Mouse (Mus musculus) T-cell, adult 2 months (primary cell): ENCODE results near the gene Rtf2.

Experiments
- DNase-seq: peaks from one replicate; pipeline ENCODE4 v3.0.0; 2022; ENCODE audit warnings: low spot score

The Rtf2 gene

DNA sequence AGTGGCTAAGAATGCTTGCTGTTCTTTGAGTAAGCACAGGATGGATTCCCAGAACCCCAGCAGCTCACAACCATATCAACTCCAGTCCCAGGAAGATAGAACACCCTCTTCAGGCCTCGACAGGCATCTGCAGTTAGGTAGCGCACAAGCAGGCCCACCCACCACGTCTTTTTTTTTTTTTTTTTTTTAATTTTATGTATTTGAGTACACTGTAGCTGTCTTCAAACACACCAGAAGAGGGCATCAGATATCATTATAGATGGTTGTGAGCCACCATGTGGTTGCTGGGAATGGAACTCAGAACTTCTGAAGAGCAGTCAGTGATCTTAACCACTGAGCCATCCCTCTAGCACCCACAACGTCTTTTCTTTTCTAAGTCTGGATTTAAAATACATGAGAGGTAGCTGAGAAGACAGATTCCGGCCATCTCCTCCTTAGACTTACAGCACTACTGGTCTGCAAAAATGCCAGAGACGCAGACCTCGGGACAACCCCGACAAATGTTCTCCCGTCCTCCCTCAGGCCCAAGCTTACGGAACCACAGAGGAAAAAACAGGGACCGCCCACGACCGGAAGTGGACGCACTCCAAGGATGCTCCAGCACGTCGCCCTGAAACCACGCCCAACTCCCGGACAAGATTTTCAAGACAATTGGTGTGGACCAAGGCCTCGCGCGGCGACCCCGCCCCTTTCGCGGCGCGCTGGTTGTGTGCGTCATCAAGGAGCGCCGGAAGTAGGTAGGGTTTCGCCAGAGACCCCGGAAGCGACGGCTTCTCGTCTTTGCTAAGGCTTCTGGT lies at the start of gene Rtf2:
Gene Rtf2, plus strand, starts transcription at position 714 of the 797 bp plus-strand sequence.
- DNase-seq: peak; percentile 97

DNA sequence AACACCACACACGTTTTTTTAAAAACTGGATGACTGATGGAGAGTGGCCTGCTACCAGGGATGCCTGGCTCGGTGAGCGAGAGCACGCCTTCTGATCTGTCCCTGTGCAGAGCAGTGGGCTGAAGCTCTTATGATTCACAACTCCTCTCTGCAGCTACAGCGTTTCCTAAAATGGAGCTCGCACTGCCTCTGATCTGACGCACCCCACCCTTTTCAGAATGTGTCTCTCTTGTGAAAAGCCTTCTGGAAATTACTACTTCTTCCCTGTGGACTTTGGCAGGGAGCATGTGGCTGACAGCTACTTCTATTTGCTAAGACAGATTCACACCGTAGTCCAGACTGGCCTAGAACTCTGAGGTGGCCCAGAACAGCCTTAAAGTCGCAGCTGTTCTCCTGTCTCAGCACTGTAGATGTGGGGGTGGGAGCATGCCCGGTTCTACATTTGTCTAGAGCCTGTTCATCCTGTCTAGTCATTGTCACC lies 48.3 kb upstream of the Rtf2 start:
- no peak for DNase-seq

DNA sequence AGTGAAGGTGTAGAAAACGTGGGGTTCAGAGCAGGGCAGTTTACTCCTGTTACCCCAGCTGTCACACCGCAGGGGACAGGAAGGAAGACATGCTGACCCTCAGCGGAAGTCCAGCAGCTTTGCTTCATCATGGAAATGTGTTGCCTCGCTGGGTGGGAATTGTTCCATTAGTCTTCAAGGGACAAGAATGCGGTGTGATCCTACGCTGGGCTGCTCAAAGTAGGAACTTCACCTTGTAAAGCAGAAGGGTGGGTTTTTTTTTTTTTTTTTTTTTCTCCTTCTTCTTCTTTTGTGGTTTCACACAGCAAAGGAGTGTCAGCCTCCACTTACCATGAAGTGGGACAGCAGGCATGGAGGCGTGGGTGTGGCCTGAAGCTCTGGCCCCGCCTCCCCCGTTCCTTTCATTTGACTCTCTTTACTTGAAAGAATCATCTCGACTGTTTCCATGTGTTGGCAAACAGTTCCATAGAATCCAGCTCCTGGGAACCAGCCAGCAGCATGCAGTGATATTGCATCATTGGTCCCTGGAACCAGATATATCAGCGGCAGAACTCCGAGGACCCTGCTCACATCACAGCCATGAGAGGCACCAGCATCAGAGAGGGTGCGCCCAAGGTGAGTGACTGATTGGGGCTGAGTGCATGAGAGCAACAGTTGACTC lies 46.8 kb upstream of the Rtf2 start, which contains the start of gene Cass4:
Gene Cass4, plus strand, starts transcription at position 404 of the 661 bp plus-strand sequence.
- peak; percentile 43 for DNase-seq

DNA sequence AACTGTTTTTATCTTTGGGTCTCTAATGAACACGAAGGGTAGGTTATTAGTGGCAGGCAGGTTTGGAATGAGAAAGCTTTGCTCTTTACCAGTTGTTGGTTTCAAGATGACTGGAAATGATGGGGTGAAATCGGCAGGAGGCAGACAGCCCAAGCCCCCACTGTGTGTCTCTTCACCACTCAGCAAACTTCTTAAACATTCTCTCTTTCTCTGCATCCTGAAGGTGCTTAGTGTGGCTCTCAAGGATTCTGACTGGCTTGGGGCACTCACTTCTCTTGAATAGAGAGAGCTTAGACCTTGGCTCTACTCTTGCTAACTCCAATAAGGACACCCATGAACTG lies 46.3 kb upstream of the Rtf2 start:
- no peak for DNase-seq

DNA sequence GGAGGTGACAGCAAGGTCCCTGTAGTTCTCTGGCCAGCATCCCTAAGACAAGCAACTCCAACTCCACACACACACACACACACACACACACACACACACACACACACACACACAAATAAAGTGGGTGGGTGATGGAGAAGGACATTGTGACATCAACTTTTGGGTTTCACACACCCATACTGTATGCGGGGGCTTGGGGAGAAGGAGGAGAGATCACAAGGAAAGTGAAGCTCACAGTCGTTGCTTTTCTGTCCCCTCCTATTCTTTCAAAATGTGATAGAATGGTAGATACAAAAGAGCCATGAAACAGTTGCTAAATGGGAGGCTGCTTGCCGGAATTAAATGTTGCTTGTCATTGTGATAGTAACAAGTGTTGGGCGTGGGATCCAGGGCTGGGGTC lies 45.7 kb upstream of the Rtf2 start:
- no peak for DNase-seq

DNA sequence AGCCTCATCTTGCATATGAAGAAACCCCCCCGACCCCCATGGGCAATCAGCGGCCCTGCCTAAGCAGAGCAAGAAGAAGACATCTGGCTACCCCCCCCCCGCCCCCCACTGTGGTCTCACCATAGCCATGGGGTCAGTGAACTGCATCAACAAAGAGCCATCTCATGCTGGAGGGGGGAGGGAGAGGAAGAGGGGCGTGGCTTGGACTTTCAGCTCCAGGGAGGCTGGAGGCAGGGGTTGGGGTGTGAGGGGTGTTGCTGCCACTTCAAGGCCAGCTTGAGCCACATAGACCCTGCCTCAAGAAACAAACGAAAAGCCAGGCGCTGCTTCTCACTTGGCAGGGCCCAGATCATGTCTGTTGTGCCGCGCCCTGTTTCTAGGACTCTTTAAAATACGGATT lies 44.4 kb upstream of the Rtf2 start:
- no peak for DNase-seq

DNA sequence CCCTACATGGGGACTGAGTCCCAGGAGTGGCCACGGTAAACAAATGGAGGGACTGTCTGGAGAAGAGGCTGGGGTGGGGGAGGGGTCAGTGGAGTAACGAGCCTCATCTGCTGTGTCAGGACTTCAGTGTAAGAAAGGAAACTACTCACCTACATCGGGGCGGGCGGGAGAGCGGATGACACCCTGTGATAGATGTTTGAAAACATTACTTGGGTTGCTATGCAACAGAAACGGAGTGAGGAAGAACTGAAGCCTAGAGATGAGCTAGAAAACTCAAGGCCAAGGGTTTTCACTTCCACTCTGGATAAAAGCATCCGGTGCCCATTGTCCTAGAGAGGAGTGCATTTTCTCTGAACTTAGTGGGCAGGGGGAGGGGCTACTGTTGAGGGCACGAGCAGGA lies 40.5 kb upstream of the Rtf2 start:
- peak; percentile 71 for DNase-seq

DNA sequence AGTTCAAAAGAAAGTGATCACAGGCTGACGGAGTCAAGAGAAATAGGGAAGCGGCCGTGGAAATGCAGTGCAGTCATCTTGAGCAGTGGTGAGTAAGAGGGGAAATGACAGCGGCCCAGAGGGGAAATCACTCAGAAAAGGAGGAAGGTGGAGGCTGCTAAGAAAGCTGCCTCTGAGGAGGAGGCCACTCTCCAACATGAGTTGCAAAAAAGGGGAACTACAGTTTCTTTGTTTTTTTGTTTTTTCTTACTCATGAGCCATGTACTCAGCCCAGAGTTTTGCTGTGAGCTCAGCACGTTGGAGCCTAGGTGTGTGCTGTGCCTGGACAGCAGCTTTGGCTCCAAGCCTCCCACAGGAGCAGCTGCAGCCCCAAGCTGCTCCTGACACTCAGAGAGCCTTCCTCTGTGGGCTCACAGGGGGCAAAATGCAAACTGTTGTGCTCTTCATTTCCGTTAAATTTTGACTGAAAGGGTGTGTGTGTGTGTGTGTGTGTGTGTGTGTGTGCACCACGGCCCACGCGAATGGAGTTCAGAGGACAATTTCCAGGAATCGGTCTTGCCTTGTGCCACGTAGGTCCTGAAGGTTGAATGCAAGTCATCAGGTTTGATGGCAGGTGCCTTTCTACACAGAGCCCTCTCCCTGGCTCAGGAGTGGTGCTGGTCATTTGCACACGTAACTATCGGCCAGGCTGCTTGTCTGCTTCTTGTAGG lies 39.1 kb upstream of the Rtf2 start:
- peak; percentile 39 for DNase-seq

DNA sequence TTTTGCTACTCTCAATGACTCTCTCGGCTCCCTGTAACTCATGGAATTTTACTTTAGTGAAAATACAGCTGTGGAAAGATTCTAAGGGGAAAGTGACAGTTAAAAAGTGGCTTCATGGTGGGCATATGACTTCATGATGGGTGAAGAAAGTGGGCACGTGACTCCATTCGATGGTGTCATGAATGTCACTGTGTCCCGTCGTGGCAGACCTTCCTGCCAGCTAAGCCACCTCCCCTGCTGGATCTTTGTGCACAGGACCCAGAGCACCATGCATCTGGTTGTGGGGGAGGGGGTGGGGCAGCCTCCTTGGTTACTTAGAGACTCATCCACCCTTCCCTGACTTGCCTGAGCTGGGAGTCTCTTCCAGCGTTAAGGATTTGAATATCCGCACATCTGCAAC lies 36.1 kb upstream of the Rtf2 start:
- no peak for DNase-seq

DNA sequence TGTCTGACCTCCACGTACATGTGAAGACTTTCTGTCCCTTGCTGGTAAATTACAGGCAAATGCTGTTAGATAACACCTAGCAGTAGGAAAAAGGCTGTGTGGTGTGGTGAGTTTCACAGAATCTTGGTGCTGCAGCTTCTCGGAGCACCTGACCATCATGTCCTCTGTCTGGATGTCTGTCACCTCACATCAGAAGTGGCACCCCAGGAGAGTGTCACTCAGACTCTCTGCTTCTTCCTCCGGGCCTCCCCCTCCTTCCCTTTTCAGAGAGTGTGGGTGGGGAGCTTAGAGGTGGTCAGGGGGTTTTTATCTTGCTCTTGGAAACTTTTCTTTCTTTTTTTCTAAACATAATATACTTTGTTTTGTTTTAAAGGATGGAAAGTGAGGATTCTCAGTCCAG lies 35.3 kb upstream of the Rtf2 start:
- DNase-seq: no peak

DNA sequence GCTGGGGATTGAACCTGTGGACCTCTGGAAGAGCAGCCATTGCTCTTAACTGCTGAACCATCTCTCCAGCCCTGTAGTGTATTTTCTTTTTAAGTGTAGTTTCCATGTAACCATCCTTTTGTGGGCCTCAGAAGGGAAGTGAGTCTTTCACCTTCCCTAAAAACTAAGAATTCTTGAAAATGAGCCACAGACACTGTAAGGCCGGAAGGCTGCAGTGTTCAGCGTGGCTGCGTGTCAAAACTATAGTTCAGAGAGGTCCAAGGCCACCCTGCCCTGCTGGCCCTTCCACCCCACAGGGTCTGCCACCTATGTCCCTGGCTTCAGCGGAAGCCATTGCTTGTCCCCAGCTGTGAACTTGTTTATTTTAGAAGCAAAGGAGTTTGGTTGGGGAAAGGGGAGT lies 34.2 kb upstream of the Rtf2 start:
- DNase-seq: no peak

DNA sequence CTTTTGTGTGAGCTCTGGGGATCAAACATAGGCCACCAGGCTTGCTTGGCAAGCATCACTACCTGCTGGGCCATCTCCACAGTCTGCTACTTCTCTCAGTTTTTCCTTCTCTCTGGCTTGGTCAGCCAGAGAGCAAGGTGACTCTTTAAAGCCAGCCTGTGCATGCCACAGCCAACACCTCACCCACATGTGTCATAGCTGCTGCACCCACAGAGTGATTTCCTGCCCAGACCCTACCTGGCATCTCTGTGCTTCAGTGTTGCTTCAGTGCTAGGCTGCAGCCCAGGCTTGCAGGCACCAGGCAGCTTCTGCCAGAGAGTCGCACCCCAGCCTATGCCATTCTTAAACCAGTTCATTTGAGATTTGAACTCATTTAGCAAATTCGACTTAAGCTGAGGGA lies 32.9 kb upstream of the Rtf2 start:
- DNase-seq: no peak

DNA sequence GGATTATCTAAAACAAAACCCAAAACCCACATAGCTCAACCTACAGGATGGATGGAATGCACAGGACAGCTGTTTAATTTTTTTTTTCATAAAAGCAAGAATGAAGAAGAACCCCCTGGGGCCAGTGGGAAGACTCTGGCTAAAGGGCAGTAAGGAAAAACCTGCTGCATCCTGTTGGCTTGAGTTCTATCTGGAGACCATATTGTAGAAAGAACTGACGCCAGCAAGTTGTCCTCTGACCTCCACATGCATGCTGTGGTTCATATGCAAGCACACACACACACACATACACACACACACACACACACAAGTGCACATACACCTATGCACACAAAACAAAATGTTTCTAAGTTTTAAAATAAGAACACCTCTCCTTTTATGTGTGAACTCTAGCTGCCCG lies 29.7 kb upstream of the Rtf2 start:
- DNase-seq: no peak

DNA sequence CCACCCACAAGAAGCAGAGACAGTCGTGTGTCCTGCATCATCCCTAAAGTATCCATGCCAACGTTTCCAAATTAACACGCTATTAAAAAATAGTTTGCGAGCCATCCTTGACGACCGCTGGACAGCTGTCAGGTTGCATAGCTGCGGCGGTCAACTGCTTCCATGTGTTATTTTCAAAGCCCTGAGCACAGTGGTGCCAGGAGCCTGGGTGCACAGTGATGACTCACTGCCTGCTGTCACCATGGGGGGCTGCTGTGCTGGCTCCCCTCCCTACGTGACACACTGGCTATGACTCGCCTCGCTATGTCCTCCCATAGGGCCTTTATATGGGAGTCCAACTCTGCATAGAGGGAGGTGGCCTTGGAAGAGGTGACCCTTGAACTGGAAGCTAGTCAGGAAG lies 29.3 kb upstream of the Rtf2 start:
- DNase-seq: no peak

DNA sequence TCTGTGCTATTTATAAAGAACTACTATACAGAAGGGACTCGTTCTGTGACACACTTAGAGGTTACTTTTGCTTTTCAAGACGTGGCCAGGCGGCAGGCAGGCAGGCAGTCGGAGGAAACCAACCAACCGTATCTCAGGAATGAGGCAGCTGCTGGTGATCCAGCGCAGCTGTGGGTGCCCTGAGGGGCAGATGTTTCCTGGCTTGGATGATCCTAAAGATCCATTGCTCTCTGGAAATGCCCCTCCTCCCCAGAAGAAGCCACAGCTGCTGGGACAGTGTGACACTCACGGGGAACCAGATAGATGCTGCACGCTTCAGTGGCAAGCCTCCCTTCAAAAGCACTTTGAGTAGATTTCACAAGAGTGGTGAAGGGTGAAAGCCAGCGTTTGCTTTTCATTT lies 27.9 kb upstream of the Rtf2 start:
- no peak for DNase-seq

DNA sequence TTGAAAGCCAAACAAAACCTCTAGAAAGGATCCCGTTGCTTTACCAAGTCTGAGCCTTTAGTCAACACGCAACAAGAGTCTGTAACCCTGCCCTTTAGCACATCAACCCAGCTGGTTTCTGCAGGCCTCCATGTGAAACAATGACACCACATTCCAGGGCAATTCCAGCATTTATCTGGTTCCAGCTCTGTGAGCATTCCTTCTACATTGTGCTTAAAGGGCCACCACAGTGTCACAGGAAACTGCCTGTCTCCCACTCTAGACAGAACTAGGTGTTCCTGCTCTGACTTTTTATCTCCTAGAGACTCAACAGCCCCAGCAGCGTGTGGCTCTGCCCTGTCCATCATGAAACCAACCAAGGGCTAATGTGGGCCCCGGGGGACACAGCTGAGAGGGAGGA lies 27.1 kb upstream of the Rtf2 start:
- DNase-seq: no peak

DNA sequence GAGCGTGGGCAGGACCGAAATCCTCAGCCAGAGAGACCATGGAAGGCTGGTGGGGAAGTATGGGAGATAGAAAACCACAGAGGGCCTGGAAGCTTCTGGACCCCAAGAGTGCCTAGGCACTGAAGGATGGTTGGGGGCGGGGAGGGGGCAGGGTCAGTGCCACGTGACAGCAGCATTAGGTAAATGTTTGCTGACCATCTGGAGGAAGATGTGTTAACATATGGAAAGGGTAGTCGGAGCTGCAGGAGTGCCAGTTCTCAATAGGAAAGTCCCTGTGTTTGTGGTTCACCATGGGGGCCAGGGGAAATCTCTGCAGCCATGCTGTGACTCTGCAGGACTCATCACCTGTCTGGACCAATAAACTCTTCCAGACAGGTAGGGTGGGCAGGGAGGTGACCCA lies 26.5 kb upstream of the Rtf2 start:
- DNase-seq: no peak

DNA sequence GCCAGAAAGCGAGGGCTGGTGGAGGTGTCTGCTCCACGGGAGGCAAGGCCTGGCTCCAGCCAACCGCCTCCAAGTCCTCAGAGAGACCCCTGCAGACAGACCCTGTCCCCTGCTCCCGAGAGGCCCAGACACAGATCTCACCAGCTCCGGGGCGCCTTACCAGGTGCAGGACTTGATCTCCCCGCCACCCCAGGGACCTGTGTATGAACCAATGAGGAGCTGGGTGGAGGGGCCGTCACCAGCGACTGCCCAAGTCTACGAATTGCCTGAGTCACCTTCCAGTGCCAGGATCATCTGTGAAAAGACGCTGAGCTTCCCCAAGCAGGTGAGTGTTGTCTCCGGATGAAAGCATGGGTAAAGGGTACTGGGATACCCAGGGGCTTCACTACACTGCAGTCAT lies 24.1 kb upstream of the Rtf2 start:
- DNase-seq: no peak

DNA sequence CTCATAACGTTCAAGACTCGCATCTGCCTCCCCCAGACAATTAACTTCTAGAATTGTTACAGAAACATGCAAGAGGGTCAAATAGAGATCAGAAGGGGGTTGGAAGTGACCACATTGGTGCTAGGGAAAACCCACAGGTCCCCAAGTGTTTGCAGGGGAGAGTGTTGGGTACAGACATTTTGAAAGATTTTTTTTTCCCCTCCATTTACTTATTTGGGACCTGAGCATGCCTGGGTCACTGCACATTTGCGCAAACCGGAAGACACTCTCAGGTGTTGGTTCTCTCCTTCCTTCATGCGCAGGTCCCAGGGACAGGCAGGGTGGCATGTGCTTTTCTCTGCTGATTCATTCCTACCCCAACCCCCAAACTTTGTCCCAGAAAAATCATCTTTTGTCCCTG lies 23.5 kb upstream of the Rtf2 start:
- DNase-seq: no peak

DNA sequence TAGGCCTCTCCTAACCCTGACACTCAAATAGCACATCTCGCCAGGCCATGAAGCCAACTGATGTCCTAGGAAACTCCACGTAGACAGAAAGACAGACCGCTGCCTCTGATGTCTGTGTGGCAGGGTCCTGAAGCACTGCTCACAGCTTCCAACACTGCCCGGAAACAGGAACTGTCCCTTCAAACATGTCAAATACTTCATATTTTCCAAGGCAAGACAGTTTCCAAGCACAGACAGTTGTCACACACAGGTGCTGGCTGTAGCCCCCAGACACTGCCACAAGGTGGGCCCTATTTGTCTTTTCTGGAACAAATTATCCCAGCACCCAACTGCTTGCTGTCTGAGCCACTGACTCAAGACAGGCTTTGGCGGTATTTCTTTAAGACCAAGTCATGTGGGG lies 22.1 kb upstream of the Rtf2 start:
- no peak for DNase-seq

DNA sequence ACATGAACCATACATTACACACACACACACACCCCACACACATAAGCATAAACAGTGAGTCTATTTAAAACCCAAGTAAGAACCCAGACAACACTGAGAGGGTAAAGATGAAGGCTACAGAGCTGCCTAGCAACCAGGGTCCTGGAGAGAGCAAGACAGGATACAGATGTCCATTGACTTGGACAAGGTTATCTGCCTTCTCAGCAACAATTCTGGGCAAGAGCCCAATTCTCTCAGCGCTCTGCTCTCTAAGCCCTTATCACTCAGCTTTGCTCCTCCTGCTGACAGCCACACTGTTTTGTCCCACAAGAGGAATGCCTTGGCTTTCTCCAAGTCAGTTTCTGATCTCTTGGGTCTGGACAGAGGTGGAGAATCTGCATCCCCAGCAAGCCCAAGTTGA lies 9.7 kb upstream of the Rtf2 start:
- DNase-seq: no peak

DNA sequence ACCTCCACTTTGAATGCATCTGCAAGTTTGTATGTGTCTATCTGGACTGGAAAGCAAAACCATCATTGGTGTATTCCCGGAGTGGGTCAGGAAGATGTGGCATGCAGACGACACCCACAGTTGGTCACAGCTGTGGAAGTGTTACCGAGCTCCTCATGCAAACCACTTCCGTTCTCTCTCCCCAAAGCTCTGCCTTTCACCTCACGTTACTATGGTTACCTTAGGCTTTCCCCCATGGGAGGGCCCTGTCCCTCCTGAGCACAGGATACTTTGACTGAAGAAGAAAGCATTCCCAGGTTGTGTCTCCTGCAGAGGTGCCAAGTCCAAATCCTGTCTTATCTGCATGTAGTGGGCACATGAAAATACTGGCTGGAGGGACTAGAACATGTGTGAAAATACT lies 6.6 kb upstream of the Rtf2 start:
- peak; percentile 77 for DNase-seq

DNA sequence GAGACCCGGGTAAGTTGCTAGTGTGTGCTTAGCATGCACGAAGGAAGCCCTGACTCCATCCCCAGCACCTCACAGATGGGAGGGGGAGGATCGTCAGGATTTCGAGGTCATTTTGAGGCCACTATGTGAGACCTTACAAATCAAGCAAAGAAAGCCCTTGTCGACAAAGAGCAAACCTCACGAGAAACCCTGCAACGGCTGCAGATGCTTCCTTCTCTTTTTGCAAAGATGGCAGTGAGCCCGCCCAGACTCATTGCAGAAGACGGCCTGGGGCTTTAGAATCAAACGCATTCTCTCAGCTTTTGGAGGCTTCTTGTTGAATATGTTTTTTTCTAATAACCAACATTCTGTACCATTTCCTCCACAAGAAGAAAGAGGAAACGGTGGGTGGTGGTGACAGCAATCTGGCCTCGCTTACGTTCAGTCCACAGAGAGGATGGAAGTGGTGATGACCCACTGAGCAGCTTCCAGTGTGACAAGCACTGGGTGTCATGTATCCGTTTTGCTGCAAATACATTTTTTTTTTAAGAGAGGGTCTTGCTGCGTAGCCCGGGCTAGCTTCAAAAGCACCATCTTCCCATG lies 2.9 kb upstream of the Rtf2 start:
- DNase-seq: peak; percentile 17
